23 mouse cellular contexts compared by ENCODE assay signal in the genomic region with DNA sequence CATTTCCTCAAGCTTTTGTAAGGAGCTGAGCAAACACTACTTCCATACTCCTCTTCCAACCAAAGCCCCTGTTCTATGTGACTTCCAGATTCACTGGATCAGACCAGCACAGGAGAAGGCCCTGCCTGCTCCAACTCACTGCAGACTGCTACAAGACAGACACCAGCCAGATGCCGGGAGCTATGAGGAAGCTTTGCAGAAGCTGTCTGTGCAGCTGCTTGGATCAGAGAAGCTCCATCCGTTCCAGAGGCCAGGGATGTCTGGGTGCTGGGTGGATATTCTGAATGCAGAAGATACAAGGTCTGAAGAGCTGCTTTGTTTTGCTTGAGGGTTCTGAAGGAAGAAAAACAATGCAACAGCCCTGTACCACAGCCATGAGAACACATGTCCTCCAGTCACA. TPM values are rescaled to one million over a fixed set of nuclear protein-coding genes. Genes with fewer than 3 reads are reported as not detected.
DNase-seq lines count a peak whose midpoint lies in the region; ATAC-seq and TF ChIP-seq lines count a peak whose summit lies in the region.
"Had no signal": no experiment of that assay in that cellular context is flagged by ENCODE, and none has a peak within 500 bp of the region (broad histone marks: within the 10 kb centered on the region; RNA-seq: fewer than 3 reads in every experiment).

No protein-coding gene starts in this region.

- H3K4me3 ChIP-seq in embryonic facial prominence, embryonic 14.5 days (ENCODE audit: low read depth, low read length) = no peak overlapping the region
- H3K4me3 ChIP-seq in embryonic facial prominence, embryonic 10.5 days = no peak overlapping the region
- H3K4me3 ChIP-seq in stomach, embryonic 14.5 days (ENCODE audit: low read depth, low read length) = no peak overlapping the region
- H3K4me3 ChIP-seq in stomach, postnatal 0 days (ENCODE audit: low read depth, low read length) = no peak overlapping the region
- H3K4me3 ChIP-seq: embryonic facial prominence, embryonic 13.5 days; forebrain, embryonic 13.5 days; gastrocnemius, adult 2 months; heart, embryonic 10.5 days; hindbrain, embryonic 15.5 days had no signal

- no peaks in the 10 kb centered on the region for H3K27me3 ChIP-seq in embryonic facial prominence, embryonic 14.5 days (replicated peaks; ENCODE audit: control insufficient read depth, insufficient read depth, low read length)
- no peaks in the 10 kb centered on the region for H3K27me3 ChIP-seq in embryonic facial prominence, embryonic 10.5 days (replicated peaks; ENCODE audit: low read depth, poor library complexity, severe bottlenecking)
- H3K27me3 ChIP-seq in stomach, embryonic 14.5 days (ENCODE audit: control insufficient read depth, insufficient read depth, low read length) = no peaks in the 10 kb centered on the region
- H3K27me3 ChIP-seq in stomach, postnatal 0 days (ENCODE audit: control insufficient read depth, insufficient read depth, low read length) = no peaks in the 10 kb centered on the region
- H3K27me3 ChIP-seq: embryonic facial prominence, embryonic 13.5 days; forebrain, embryonic 13.5 days; hindbrain, embryonic 15.5 days had no signal

- H3K27ac ChIP-seq in embryonic facial prominence, embryonic 14.5 days (replicated peaks; ENCODE audit: low read depth, low read length) = no peak overlapping the region
- H3K27ac ChIP-seq in embryonic facial prominence, embryonic 10.5 days (replicated peaks) = no peak overlapping the region
- H3K27ac ChIP-seq in stomach, embryonic 14.5 days (ENCODE audit: low read length) = 0 out of 2 replicates have a peak overlapping the region, but pooled peaks have one; percentile 11
- H3K27ac ChIP-seq in stomach, postnatal 0 days (replicated peaks) = no peak overlapping the region
- H3K27ac ChIP-seq: embryonic facial prominence, embryonic 13.5 days; forebrain, embryonic 13.5 days; gastrocnemius, adult 2 months; heart, embryonic 10.5 days; hindbrain, embryonic 15.5 days had no signal

- H3K4me2 ChIP-seq in embryonic facial prominence, embryonic 14.5 days (ENCODE audit: low read depth, low read length) = no peak overlapping the region
- no peak overlapping the region for H3K4me2 ChIP-seq in stomach, embryonic 14.5 days (replicated peaks; ENCODE audit: low read depth, low read length)
- H3K4me2 ChIP-seq in stomach, postnatal 0 days (replicated peaks; ENCODE audit: low read depth) = no peak overlapping the region
- H3K4me2 ChIP-seq: embryonic facial prominence, embryonic 13.5 days; forebrain, embryonic 13.5 days; hindbrain, embryonic 15.5 days had no signal

- peak; percentile 22 for DNase-seq in embryonic facial prominence, embryonic 14.5 days (ENCODE audit: low spot score)
- no peak for DNase-seq in embryonic facial prominence, embryonic 10.5 days (ENCODE audit: low spot score)
- DNase-seq in heart, adult 9 months (ENCODE audit: low spot score in 2 of 2) = peak; percentile 4 to 30
- DNase-seq in heart, postnatal 36 days = no peak
- DNase-seq in layer of hippocampus, adult 11-12 months (ENCODE audit: low spot score) = peak; percentile 28
- DNase-seq in layer of hippocampus, adult 9-10 months (ENCODE audit: low spot score) = no peak
- DNase-seq in stomach, postnatal 0 days (ENCODE audit: low spot score) = no peak
- DNase-seq: adrenal gland, adult 8-10 months; adrenal gland, postnatal 36 days; B cell, adult 2 months; cerebellum, adult 11 months; cerebellum, adult 8-10 months; cerebellum, postnatal 14 days; forebrain, postnatal 0 days; gastrocnemius, adult 2 months had no signal

- H3K9ac ChIP-seq in embryonic facial prominence, embryonic 14.5 days (ENCODE audit: low read depth, low read length) = no peak overlapping the region
- H3K9ac ChIP-seq in stomach, embryonic 14.5 days (replicated peaks; ENCODE audit: low read depth, low read length) = no peak overlapping the region
- H3K9ac ChIP-seq in stomach, postnatal 0 days (ENCODE audit: low read length) = no peak overlapping the region
- H3K9ac ChIP-seq: embryonic facial prominence, embryonic 13.5 days; forebrain, embryonic 13.5 days; forebrain, postnatal 0 days; hindbrain, embryonic 15.5 days had no signal

- H3K9me3 ChIP-seq in embryonic facial prominence, embryonic 14.5 days (ENCODE audit: control insufficient read depth, low read length) = no peaks in the 10 kb centered on the region
- no peaks in the 10 kb centered on the region for H3K9me3 ChIP-seq in embryonic facial prominence, embryonic 10.5 days
- no peaks in the 10 kb centered on the region for H3K9me3 ChIP-seq in stomach, embryonic 14.5 days (ENCODE audit: control insufficient read depth, low read depth, low read length)
- H3K9me3 ChIP-seq in stomach, postnatal 0 days (ENCODE audit: control insufficient read depth, low read length) = no peaks in the 10 kb centered on the region
- H3K9me3 ChIP-seq: embryonic facial prominence, embryonic 13.5 days; forebrain, embryonic 13.5 days; G1E; heart, embryonic 10.5 days; hindbrain, embryonic 15.5 days had no signal

- no peak for ATAC-seq in embryonic facial prominence, embryonic 14.5 days (ENCODE audit: low read depth)
- no peak for ATAC-seq in stomach, embryonic 14.5 days (ENCODE audit: insufficient number of reproducible peaks, insufficient read depth, low FRiP score, low read depth)
- no peak for ATAC-seq in stomach, postnatal 0 days (ENCODE audit: low FRiP score, low TSS enrichment)
- ATAC-seq: CD4-positive, CD25-positive, alpha-beta regulatory T cell, adult 4 months; forebrain, embryonic 13.5 days; forebrain, postnatal 0 days; intestine, embryonic 16.5 days had no signal

- 43% methylated on average over 2 of the region's 2 CpGs for WGBS in embryonic facial prominence, embryonic 14.5 days
- WGBS in embryonic facial prominence, embryonic 10.5 days = 61% methylated on average over 2 of the region's 2 CpGs
- 51% methylated on average over 2 of the region's 2 CpGs for WGBS in stomach, embryonic 14.5 days
- 48% methylated on average over 2 of the region's 2 CpGs for WGBS in stomach, postnatal 0 days

- no peak for TF ChIP-seq EP300 in stomach, postnatal 0 days (optimal IDR thresholded peaks at IDR 0.05)

- TF ChIP-seq CTCF in stomach, postnatal 0 days (IDR thresholded peaks at IDR 0.05; ENCODE audit: low read depth) = no peak

- H3K36me3 ChIP-seq in embryonic facial prominence, embryonic 14.5 days (ENCODE audit: control insufficient read depth, insufficient read depth, low read length) = no peaks in the 10 kb centered on the region
- H3K36me3 ChIP-seq in embryonic facial prominence, embryonic 10.5 days (replicated peaks) = no peaks in the 10 kb centered on the region
- no peaks in the 10 kb centered on the region for H3K36me3 ChIP-seq in stomach, embryonic 14.5 days (ENCODE audit: control insufficient read depth, insufficient read depth, low read length)
- no peaks in the 10 kb centered on the region for H3K36me3 ChIP-seq in stomach, postnatal 0 days (ENCODE audit: control insufficient read depth, insufficient read depth, low read length)
- H3K36me3 ChIP-seq: embryonic facial prominence, embryonic 13.5 days; G1E; heart, embryonic 10.5 days; hindbrain, embryonic 15.5 days had no signal

- H3K4me1 ChIP-seq in embryonic facial prominence, embryonic 14.5 days (ENCODE audit: control insufficient read depth, insufficient read depth, low read length) = 0 out of 2 replicates have a peak, but pooled peaks cover 4% of the 10 kb centered on the region
- H3K4me1 ChIP-seq in embryonic facial prominence, embryonic 10.5 days = peaks cover 14% of the 10 kb centered on the region
- H3K4me1 ChIP-seq in stomach, embryonic 14.5 days (ENCODE audit: control insufficient read depth, insufficient read depth, low read length) = 0 out of 2 replicates have a peak, but pooled peaks cover 4% of the 10 kb centered on the region
- H3K4me1 ChIP-seq in stomach, postnatal 0 days (replicated peaks; ENCODE audit: control insufficient read depth, insufficient read depth) = no peaks in the 10 kb centered on the region

- intact Hi-C loops in heart, postnatal 36 days (cut with DNase I) = no loop called here

RNA-seq across cellular contexts. Expression of a gene that starts 59.1 kb away (rescaled TPM):
- 12.4 and 14.1 TPM in 2 replicates for polyA plus RNA-seq in embryonic facial prominence, embryonic 14.5 days (2014; fragmentation: Nextera tagmentation; extraction: Ambion mirVana)
- polyA plus RNA-seq in embryonic facial prominence, embryonic 10.5 days (2016; fragmentation: Nextera tagmentation; extraction: Ambion mirVana) = 5.7 and 10.6 TPM in 2 replicates
- 1 to 10 TPM; 3.1 to 4.7 TPM for total RNA-seq in heart, postnatal 36 days (2021)
- 22.0 and 24.5 TPM in 2 replicates for polyA plus RNA-seq in stomach, embryonic 14.5 days (2014; fragmentation: Nextera tagmentation; extraction: Ambion mirVana)
- 5.6 and 6.7 TPM in 2 replicates for polyA plus RNA-seq in stomach, postnatal 0 days (2015; fragmentation: Nextera tagmentation; extraction: Ambion mirVana)
- polyA plus RNA-seq: G1E had no signal

Comparison
In these comparisons a context has a peak if more than half of its experiments do, and no peak if none do; other contexts are left out.
1. DNase-seq: peak in embryonic facial prominence, embryonic 14.5 days (single experiment), heart, adult 9 months (2 of 2) and layer of hippocampus, adult 11-12 months (single experiment); none in embryonic facial prominence, embryonic 10.5 days (single experiment), heart, postnatal 36 days (0 of 2), layer of hippocampus, adult 9-10 months (single experiment) and stomach, postnatal 0 days (single experiment).